In the genomic region with DNA sequence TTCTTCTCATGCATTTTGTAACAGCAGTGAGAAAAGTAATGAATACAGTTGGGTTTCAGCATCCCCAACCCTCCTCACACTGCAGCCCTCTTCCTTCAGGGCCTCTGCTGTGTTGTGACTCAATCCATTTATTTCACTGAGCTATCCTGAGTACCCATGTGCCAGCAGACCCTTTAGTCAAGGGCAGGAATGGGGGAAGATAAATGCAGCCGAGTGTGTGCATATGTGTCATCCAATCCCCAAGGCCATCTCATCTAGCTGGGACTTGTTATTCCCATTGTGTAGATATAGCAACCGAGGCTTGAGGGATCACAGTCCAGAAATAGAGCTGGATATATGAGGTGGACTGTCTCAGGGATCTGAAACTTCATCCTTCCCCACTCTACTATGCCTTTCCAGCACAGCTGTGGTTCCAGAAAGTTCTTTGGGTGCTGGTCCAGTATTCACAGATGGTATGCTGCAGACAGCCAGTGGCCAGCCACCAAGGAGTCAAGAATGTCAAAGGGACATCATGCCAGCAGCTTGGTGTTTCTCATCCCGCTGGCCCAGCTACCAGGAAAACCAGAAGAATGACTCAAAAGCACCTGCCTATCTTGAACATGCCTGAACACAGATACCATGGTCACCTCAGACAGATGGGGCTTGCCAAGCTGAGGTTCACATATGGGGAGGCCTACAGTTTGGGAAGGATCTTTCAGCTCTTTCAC, we compare ENCODE assay signal across 23 mouse cellular contexts. TPM values are rescaled to one million over a fixed set of nuclear protein-coding genes. Genes with fewer than 3 reads are reported as not detected.
DNase-seq lines count a peak whose midpoint lies in the region; ATAC-seq and TF ChIP-seq lines count a peak whose summit lies in the region.
"Had no signal": no experiment of that assay in that cellular context is flagged by ENCODE, and none has a peak within 500 bp of the region (broad histone marks: within the 10 kb centered on the region; RNA-seq: fewer than 3 reads in every experiment).

No protein-coding gene starts in this region.

- no peak for ATAC-seq in heart, postnatal 0 days (ENCODE audit: insufficient read depth, low read depth)
- ATAC-seq: intestine, embryonic 15.5 days; midbrain, embryonic 13.5 days had no signal

- WGBS in heart, postnatal 0 days = 81% methylated on average over 3 of the region's 3 CpGs

- no peak overlapping the region for H3K27ac ChIP-seq in heart, postnatal 0 days (ENCODE audit: low read depth)
- H3K27ac ChIP-seq: forebrain, embryonic 10.5 days; hindbrain, embryonic 14.5 days; intestine, embryonic 15.5 days; limb, embryonic 10.5 days; midbrain, embryonic 13.5 days had no signal

- peaks cover 17% of the 10 kb centered on the region; the same call in 1 of the 2 replicates for H3K4me1 ChIP-seq in heart, postnatal 0 days (ENCODE audit: control insufficient read depth, insufficient read depth)

- DNase-seq in gastrocnemius, adult 18-20 months (ENCODE audit: low spot score) = peak; percentile 54
- DNase-seq in gastrocnemius, adult 8-10 months (ENCODE audit: low spot score in 2 of 2) = no peak
- peak; percentile 4 for DNase-seq in heart, postnatal 0 days (ENCODE audit: low spot score)
- no peak for DNase-seq in heart, adult 8-10 months (ENCODE audit: low spot score)
- peak; percentile 3 to 5 for DNase-seq in spleen, postnatal 10 days (ENCODE audit: low spot score in 2 of 2)
- DNase-seq in spleen, adult 12 weeks (ENCODE audit: low spot score) = no peak
- DNase-seq in urinary bladder, postnatal 4 days (ENCODE audit: low spot score in 2 of 2) = peak; percentile 13 to 41
- no peak for DNase-seq in urinary bladder, adult 18-20 months (ENCODE audit: low spot score in 2 of 2)
- DNase-seq: cerebellum, adult 8-10 months; lung, postnatal 14 days; thymus, postnatal 25 days had no signal

- no peaks in the 10 kb centered on the region for H3K9me3 ChIP-seq in heart, postnatal 0 days (replicated peaks; ENCODE audit: control insufficient read depth, low read length)
- H3K9me3 ChIP-seq: forebrain, embryonic 10.5 days; intestine, embryonic 15.5 days; limb, embryonic 10.5 days; midbrain, embryonic 13.5 days had no signal

- H3K27me3 ChIP-seq in heart, postnatal 0 days (ENCODE audit: control insufficient read depth, insufficient read depth, low read length) = no peaks in the 10 kb centered on the region
- H3K27me3 ChIP-seq: CH12.LX had no signal

- peaks cover 43% of the 10 kb centered on the region for H3K36me3 ChIP-seq in heart, postnatal 0 days (replicated peaks; ENCODE audit: control insufficient read depth, insufficient read depth, low read length)
- H3K36me3 ChIP-seq: intestine, embryonic 15.5 days had no signal

- TF ChIP-seq CTCF in heart, postnatal 0 days (IDR thresholded peaks at IDR 0.05; ENCODE audit: low read depth) = no peak

- no peak overlapping the region for H3K9ac ChIP-seq in heart, postnatal 0 days (replicated peaks; ENCODE audit: low read depth, low read length)
- H3K9ac ChIP-seq: hindbrain, embryonic 14.5 days; intestine, embryonic 15.5 days; midbrain, embryonic 13.5 days had no signal

- no peak overlapping the region for H3K4me2 ChIP-seq in heart, postnatal 0 days (ENCODE audit: low read depth, low read length)
- H3K4me2 ChIP-seq: hindbrain, embryonic 14.5 days; intestine, embryonic 15.5 days; liver, embryonic 11.5 days; midbrain, embryonic 13.5 days had no signal

- TF ChIP-seq EP300 in heart, postnatal 0 days (IDR thresholded peaks at IDR 0.05; ENCODE audit: low read depth) = no peak

- H3K4me3 ChIP-seq in heart, postnatal 0 days (ENCODE audit: low read depth, low read length) = no peak overlapping the region
- H3K4me3 ChIP-seq: forebrain, embryonic 10.5 days; intestine, embryonic 15.5 days; limb, embryonic 10.5 days; midbrain, embryonic 13.5 days had no signal

RNA-seq across cellular contexts. Expression of a gene that starts 4.0 kb away (rescaled TPM):
- 10 to 100 TPM in 1 of 2 experiments, 1 to 10 TPM in 1; 1.7 to 21.4 TPM for total RNA-seq in gastrocnemius, adult 18-20 months (2021)
- total RNA-seq in gastrocnemius, adult 8-10 months (2022) = 1 to 10 TPM; 3.7 to 9.5 (median 5.0) TPM
- total RNA-seq in heart, postnatal 0 days (2014; rRNA removed; ENCODE audit: low replicate concordance) = 197 and 317 TPM in 2 replicates
- 235 and 284 TPM in 2 replicates for polyA plus RNA-seq in heart, postnatal 0 days (2015; fragmentation: Nextera tagmentation; extraction: Ambion mirVana)
- total RNA-seq in heart, adult 8-10 months (2022) = 100 to 1,000 TPM; 215 to 381 (median 317) TPM

RNA-seq across cellular contexts. Expression of a gene that starts 6.6 kb away (rescaled TPM):
- total RNA-seq in gastrocnemius, adult 18-20 months (2021) = 10 to 100 TPM; 40.2 to 43.4 TPM
- total RNA-seq in gastrocnemius, adult 8-10 months (2022) = 10 to 100 TPM; 36.1 to 46.5 (median 41.2) TPM
- 132 and 184 TPM in 2 replicates for total RNA-seq in heart, postnatal 0 days (2014; rRNA removed; ENCODE audit: low replicate concordance)
- 141 and 147 TPM in 2 replicates for polyA plus RNA-seq in heart, postnatal 0 days (2015; fragmentation: Nextera tagmentation; extraction: Ambion mirVana)
- total RNA-seq in heart, adult 8-10 months (2022) = 10 to 100 TPM; 65.5 to 84.7 (median 73.7) TPM

RNA-seq across cellular contexts. Expression of a gene that starts 11.0 kb away (rescaled TPM):
- total RNA-seq in gastrocnemius, adult 18-20 months (2021) = under 1 TPM in 1 of 2 experiments, not detected in 1; 0.23 TPM
- total RNA-seq in gastrocnemius, adult 8-10 months (2022) = under 1 TPM in 1 of 4 experiments, not detected in 3; 0.47 TPM
- 8.3 and 8.9 TPM in 2 replicates for total RNA-seq in heart, postnatal 0 days (2014; rRNA removed; ENCODE audit: low replicate concordance)
- 11.4 and 13.1 TPM in 2 replicates for polyA plus RNA-seq in heart, postnatal 0 days (2015; fragmentation: Nextera tagmentation; extraction: Ambion mirVana)
- 1 to 10 TPM; 3.7 to 8.2 (median 6.5) TPM for total RNA-seq in heart, adult 8-10 months (2022)
- total RNA-seq: CH12.LX; layer of hippocampus, postnatal 10 days; left cerebral cortex, adult 8-10 months; megakaryocyte, adult 5-6 weeks; MEL had no signal
- polyA plus RNA-seq: forebrain, embryonic 10.5 days; hindbrain, embryonic 14.5 days; limb, embryonic 10.5 days; midbrain, embryonic 13.5 days; neural tube, embryonic 14.5 days had no signal

RNA-seq across cellular contexts. Expression of a gene that starts 43.9 kb away (rescaled TPM):
- total RNA-seq in gastrocnemius, adult 18-20 months (2021) = 1 to 10 TPM; 2.9 to 3.3 TPM
- 1 to 10 TPM; 2.0 to 4.6 (median 4.4) TPM for total RNA-seq in gastrocnemius, adult 8-10 months (2022)
- 4.0 and 4.2 TPM in 2 replicates for total RNA-seq in heart, postnatal 0 days (2014; rRNA removed; ENCODE audit: low replicate concordance)
- 5.7 and 6.1 TPM in 2 replicates for polyA plus RNA-seq in heart, postnatal 0 days (2015; fragmentation: Nextera tagmentation; extraction: Ambion mirVana)
- 10 to 100 TPM; 24.1 to 44.1 (median 34.9) TPM for total RNA-seq in heart, adult 8-10 months (2022)

Comparison
In these comparisons a context has a peak if more than half of its experiments do, and no peak if none do; other contexts are left out.
1. DNase-seq: peak in gastrocnemius, adult 18-20 months (single experiment), heart, postnatal 0 days (single experiment), spleen, postnatal 10 days (2 of 2) and urinary bladder, postnatal 4 days (2 of 2); none in gastrocnemius, adult 8-10 months (0 of 2), heart, adult 8-10 months (single experiment), spleen, adult 12 weeks (single experiment) and urinary bladder, adult 18-20 months (0 of 2).